Mouse (Mus musculus): ENCODE data around the gene Atp8b3.

The Atp8b3 gene

DNA sequence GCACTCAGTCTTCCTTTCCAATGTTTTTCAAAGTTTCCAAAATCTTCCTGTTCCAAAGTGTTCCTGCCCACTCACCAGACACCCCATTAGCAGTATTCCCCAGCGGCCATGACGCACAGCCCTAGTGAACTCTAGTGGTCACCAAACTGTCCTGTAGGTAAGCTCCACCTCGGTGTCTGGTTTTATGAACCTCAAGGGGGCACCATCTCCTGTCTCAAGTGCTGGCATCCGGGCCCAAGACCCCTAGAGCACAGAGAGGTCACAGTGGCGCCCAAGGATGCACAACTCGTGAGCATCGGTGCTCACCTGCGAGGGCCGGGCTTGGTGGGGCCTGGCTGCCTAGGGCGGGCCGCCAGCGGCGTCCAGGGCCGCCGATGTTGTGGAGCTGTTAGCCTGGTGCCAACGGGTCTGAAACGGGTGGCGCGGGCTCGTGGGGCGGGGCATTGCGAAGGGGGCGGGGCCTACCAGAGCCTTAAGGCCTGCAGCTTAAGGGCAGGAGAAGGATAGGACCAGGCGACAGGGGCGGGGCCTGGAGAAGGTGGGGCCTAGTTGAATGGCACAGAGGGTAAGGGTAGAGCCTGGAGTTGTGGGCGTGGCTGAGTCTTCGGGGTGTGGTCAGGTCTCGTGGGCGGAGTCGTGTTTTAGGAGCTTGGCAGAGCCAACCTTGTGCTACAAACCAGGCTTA lies at the start of gene Atp8b3:
TSS of gene Atp8b3 (minus strand) at position 415 of the 685 bp plus-strand sequence.
- DNase-seq = peak; percentile 40

DNA sequence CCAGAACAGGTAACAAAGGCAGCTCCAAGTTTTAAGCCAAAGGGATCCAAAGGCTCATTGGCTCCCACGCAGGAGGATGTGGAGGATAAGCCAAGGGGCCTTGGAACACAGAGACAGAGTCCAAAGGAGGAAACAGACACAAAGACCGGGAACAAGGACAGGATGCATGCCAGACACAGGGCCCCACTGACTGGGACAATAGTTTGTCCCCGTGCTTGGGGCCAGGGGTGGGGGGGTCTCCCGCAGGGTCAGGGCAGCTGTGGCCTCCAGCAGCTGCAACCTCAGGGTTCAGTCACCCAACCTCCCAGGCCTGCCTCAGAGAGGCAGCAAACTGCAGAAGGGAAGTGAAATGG lies 48.4 kb upstream of the Atp8b3 start:
- no peak for DNase-seq

DNA sequence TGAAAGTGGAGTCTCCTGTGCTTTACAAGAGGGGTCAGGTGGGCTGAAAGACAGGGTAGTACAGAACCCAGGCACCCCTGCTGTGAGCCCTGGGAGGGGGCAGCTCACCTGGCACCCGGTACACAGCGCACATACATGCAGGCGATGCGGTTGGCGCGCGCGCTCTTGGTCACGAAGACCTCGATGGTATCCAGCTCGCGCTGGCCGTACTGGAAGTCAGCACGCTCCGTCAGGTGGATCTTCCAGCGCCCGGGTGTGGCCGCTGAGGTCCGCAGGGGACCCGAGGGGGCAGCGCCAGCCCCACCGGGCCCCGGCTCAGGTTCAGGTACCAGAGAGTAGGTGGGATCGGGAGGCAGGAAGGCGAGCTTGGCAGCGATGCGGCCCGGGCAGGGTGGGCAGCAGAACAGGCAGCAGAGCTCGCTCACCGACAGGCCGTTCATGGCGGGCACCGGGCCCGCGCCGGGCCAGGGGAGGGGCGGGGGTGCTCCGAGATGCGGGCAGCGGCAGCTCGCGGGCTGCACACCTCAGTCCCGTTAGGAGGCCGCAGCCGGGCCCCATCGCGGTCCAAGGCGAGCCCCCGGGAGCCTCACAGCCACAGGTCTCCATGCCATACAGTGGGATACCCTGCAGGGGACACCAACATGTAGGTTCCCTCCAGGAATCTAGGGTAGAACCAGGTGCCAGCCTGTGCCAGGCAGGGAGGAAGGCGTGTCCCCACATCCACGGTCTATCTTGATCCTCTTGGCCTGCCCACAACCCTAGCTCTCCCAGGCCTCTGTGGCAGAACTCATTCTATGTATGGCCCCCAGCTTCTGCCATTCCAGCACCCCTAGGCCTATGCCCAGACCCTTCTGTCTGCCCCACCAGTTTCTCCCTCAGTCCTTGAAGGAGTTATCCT lies 47.7 kb upstream of the Atp8b3 start:
- DNase-seq = no peak

DNA sequence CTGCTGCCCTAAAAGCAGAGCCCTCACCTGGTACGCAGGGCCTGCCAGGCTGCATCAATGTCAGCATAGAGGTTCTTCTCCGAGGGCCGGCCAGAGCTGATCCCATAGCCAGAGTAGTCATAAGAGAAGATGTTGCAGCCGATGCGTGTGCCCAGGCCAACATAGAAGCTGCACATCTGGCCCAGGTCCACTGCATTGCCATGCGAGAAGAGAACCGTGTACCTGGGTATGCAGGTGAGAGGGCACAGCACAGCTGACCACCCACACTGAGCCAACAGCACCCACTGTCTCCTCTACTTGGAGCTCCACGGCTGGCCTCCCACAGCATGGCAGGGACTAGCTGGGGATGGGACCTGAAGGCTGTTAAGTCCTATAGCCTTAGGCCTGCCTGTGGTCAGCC lies 46.7 kb upstream of the Atp8b3 start:
- DNase-seq = no peak

DNA sequence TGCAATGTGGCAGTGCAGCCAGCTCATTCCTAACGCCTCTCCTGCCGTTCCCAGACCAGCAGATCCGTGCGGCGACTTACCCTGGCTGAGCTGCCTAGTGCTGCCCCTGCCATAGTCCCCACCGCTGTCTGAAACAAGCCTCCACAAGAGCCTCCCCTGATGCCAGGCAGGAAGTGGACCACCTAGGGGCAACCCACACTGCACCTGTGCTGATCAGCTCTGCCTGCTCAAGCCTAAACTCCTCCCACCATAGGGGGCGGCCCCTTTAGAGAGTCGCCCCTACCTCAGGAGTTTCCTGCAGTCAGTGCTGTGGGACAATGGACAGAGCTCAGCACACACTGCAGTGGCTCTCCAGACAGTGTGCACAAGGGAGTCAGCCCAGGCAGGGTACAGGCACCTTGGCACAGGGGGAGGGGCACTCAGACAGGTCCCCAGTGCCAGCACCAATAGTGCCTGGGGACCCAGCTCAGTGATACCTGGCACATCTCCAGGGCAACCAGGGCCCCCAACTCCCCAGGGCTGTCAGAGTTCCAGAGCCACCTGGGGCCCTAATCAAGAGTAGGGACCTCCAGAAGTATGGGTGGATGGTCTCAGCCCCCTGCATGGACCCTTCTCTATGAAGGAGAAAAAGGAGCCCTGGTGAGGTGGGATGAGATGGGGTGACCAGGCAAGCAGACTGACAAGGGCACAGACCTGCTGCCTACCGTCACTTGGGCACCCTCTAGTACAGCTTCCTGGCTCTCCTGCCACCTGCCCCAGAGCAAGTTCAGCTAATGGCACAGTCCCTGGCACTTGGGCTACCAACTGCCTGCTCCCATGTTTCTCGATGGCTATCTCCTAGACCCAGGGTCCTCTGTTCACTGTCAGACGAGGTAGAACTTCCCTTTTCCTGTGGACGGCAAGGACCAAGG lies 46.0 kb upstream of the Atp8b3 start:
- no peak for DNase-seq

DNA sequence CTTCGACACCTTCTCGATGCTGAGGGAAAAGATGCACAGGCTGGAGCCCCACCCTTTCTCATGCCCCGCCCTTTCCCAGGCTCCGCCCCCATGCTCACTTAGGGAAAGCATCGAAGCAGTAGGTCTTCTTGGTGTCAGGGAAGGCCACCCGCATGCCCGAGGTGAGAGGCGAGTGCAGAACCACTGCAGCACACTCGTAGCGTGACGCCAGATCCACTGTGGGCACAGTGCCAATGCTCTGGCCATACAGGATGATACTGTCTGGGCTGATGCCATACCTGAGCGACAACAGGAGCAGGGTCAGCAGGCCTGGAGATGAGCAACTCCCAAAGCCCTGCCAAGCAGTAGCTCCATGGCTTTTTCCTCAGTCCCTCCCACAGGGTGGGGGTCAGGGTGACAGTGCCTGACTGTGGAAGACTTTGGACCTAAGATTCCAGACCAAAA lies 45.1 kb upstream of the Atp8b3 start:
- DNase-seq = no peak

DNA sequence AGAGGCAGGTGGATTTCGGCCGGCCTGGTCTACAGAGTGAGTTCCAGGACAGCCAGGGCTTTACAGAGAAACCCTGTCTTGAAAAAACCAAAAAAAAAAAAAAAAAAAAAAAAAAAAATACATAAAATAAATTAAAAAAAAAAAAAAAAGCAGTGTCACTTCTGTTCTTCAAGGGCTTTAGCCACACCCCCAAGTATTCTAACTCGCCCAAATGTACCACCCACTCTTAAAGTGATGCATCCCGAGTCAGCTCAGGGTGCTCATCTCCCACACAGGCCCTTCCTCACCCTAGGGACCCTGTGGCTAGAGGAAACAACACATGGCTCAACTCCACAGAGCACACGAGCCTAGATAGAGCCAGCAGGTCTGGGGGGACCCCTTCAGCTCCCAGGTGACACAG lies 44.1 kb upstream of the Atp8b3 start:
- no peak for DNase-seq

DNA sequence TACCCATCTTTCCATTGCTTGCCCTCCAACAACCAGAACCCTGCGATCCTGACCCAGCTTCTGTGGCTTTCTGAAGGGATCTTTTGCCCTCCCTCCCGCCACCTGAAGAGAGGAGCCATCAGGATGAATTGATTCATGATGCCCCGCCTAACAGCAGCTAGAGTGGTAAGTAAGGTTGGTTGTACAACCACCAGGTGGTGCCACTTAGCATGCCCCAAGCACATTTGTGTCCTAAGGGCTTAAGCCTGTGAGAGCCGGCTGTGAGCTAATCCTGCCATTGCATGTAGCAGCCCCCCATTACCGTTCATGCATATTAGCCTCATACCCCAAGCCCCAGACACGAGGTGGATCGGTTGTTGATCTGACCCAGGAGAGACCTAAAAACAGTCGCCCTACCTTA lies 40.0 kb upstream of the Atp8b3 start:
- DNase-seq = peak; percentile 58

DNA sequence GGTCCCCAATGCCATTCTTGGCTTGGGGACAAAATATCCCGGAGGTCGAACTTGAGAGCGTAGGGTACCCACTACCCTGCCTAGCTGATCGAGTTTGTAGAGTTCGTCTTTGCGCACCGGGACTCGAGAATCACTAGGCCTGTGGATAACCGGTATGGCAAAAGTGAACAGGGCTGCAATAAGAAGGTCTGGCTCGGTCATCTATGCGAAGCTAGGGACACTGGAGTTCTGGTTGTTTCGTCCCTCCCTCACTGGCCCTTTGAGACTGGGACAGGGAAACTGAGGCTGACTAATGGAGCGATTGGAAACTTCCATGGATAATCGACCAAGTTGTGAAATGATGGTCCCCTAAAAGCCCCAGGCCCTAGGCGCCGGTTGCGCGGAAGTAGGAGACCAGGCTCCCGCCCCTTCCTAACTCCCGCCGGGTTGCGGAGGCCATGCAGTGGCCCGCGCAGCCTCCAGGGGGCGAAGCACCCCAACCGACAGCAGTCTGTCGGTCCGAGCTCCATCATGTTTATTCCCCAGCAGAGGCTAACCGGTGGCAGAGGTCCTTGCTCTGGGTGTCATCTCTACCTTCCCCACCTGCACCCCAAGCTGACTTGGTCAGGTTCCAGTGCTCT lies 39.3 kb upstream of the Atp8b3 start:
- peak; percentile 69 for DNase-seq

DNA sequence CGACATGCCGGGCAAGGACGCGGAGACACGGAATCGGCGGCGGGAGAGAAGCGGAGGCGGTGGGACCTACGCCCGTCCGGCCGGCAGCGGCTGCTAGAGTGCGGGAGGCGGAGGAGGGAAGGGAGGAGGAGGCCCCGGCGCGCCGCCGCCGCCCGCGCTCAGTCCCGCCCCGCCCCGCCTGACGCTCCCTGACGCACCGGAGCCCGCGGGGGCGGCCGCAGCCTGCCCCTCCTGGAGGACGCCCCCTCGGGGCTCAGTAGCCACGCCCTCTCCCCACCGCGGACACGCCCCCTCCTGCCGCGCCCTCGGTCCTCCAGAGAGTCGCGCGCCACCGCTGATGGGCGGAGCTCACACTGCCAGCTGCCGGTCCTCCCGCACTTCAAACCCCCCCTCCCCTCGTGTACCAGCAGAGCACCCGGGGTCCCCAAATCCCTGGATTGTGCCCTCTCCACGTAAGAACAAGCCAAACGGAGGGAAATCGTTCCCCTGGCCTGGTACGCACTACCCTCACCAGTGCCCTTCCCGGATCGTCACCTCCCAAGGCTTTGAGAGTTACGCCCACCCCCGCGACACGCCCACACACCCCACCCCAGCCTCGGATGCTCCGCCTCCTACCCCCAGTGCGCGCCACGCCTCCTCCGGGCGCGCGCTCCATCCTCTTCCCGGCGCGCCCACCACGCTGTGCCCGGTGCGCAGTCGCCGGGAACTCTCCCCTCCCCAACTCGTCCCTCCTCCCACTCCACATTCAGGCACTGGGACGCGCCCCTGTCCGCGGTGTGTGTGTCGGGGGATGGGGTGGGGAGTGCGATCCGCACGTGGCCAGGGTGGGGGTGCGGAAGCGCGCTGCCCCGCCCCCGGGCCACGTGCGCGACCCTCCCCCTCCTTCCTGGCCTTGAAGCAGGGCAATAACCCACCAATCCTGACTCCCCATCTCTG lies 38.5 kb upstream of the Atp8b3 start, which contains the start of gene Klf16:
TSS of gene Klf16 (minus strand) at position 127 of the 936 bp plus-strand sequence.
- DNase-seq = peak; percentile 96

DNA sequence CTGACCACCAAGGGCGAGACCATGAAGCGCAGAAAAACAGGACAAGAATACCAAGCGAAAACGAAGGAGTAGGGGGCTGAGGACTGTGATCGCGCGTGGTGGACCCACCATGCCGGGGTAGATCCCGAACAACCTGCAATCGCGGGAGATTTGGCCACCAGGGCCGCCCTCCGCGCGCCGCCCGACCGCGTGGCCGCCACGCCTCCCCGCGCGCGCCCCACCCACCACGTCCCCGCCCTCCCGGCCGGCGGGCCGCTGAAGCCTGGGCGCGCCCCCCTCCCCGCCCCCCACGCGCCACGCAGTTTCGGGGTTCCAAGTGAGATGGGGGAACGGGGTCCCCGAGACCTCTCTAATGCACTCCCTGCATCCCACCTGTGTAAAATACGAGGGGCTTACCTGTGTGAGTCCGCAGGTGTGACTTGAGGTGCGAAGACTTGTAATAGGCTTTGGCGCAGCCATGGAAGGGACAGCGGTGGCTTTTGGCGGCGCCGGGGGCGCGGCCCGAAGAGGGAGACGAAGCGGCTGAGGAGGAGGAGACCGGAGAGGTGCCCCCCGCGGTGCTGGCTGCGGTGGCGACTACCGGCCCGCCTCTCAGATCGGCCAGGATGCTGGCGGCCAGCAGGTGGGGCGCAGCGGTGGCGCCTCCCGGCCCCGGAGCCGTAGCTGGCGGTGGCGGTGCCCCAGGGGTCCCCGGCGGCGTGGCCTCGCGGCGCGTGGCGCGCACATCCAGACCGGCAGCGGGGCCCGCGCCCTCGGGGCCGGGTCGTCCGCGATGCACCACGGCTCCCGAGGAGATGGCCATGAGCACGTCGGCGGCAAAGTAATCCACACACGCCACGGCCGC lies 37.6 kb upstream of the Atp8b3 start:
- peak; percentile 71 for DNase-seq

DNA sequence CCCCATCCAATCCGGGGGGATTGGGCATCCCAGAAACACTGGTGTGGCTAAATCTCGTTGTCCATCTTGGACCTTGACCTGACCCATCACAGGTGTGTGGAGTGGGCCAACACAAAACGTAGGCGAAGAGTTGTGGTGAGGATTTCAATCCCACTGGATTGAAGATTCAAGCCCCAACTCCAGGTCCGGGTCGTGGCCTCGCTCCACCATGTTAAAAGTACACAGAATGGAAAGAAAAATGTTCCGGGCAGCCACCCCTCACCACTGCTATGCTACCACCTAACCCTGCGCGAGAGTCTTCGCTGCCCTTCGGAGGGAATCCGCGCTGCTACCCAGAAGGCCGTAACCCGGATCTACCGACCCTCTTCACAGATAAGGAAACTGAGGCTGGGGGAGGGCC lies 37.0 kb upstream of the Atp8b3 start:
- DNase-seq = no peak

DNA sequence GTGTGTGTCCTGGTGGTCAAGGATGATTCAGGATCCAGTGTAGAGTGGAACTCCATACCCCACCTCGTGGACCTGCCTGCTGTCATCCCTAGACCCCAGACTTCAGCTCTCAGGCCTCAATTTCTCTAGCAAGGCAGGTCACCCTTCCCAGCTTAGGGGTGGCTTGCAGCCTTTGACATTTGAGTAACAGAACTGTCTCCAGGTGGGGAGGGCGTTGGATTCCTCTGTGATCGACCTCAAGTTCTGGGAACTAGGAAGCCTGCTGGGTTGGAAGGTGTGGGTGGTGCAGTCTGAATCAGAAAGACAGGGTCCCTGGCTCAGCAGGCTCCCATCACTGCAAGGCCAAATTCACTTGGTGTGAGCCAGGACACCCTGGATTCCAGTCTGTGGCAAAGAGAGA lies 36.0 kb upstream of the Atp8b3 start:
- DNase-seq = no peak

DNA sequence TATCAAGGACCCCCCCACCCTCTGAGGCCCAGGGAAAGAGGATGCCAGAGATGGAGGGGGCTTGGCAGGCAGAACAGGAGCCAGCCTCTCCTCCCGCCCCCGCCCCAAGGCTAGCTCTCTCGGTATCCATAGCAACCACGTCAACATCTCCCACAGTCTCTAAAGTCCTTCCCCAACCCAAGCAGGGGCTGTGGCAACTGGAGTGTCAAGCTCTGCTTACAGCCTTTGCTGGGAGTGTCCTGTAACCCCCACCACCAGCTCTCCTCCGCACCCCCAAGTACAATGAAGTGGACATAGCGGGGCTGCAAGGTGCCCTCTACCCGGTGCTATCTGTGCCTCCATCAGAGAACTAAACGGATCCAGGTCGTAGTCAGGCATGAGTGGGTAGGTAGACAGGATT lies 35.0 kb upstream of the Atp8b3 start:
- peak; percentile 45 for DNase-seq

DNA sequence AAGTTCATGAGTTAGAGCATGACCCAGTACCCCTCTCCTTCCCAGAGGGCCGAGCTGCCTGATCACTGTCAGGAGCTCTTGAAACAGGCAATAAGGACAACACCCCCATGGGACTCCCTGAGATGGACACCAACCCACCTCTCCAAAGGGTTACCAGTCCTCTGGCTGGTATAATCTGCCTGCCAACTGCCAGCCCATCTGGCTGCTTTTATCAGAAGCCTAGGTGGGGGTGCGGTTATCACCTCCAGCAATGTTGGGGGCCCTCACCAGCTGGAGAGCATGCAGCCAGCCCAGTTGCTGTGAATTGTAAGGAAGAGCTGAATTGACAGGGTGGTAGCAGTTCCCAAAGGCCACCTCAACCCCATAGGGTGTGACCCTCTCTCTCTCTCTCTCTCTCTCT lies 33.6 kb upstream of the Atp8b3 start:
- DNase-seq = no peak

DNA sequence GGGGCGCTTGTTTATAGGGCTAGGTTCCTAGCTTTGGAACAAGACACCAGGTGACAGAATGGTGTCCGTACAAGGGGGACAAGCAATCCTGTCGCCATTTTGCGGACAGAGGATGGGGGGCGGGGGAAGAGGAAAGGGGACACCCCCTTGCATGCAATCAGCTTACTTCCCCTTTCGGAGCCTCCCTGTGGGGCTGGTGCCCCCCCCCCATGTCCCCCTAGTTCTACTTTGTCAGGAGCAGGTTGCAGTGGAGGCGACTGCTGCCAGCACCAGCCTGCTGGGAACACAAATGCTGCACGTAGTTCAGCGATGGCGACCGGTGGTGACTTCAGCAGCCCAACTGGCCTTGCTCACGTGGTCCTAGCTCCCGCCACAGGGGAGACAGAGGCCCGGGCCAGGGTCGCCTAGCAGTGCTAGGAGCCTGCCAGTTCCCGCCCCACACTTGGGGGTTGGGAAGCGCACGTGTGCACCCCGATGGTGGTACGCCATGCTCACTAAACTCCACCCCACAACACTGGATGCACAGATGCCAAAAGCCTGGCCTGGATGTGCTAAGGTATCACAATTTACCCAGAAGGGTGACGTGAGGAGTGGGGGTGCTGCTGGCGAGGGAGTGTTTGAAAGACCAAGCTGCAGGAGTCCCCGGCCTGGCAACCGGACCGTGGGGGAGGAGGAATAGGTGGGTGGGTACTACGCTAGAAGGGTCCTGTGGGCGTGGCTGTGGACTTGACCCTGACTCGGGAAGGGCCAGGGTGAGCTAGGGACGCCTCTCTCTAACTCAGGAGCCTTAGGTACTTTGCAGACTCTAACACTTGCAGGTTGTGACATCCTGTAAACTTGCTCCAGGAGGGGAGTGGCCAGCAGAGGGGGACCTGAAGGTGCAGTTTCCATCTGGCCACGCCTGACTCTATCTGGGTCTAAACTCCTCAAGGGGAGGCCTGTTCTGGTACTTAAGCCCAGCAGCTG lies 32.2 kb upstream of the Atp8b3 start:
- DNase-seq = no peak

DNA sequence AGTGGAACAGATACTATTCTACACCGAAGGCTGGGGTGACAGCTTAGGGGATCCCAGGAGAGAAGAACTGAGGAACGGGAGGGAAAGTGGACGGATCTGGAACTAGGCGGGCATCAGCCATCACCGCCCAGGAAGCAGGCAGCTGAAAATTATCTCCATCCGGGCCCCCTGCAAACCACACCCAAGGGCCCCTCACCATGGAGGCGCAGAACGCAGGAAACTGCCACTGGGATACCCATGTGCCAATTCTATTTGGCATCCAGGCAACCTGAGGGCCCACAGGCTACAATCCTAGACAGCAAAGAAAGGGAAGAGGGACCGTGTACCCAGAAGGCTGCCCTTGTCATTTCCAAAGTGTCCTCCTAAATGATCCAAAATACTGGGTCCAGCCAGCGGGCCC lies 31.5 kb upstream of the Atp8b3 start:
- no peak for DNase-seq

DNA sequence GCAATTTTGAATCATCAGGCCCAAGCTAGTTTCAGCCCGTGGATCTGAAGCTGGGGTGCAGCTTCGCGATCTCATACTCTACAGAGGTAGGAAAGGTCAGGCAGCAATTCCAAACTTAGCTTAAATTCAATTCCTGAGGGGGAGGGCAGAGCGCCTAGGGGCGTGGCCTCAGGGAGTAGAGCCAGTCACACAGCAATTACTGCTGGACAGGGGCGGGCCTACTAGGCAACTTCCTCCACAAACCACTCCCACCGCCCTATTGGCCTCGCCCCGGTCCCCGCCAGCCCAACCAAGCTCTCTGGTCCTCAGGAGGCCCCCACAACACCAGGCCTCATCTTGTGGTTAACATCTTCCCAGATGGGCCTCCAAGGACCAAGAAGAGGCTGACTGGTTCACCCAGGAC lies 30.7 kb upstream of the Atp8b3 start:
- no peak for DNase-seq

DNA sequence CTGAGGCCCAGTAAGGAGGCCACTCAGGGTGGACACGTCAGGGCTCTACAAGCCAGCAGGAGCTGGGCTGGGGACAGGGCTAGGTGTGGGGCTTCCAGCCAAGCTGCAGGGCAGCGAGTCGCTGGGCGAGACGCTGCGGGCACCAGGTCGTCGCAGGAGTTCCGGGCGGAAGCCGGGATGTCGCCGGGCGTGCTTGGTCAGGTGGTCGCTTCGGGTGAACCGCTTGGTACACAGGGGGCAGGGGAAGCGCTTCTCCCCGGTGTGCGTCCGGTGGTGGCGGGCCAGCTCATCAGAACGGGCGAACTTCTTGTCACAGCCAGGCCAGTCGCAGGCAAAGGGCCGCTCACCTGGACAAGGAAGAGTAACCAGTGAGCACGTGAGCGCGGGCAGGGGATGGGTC lies 30.0 kb upstream of the Atp8b3 start:
- DNase-seq = no peak
